Mouse (Mus musculus): ENCODE results near the gene Mfsd13b. TPM values are rescaled to one million over a fixed set of nuclear protein-coding genes. Genes with fewer than 3 reads are reported as not detected.
"Not testable (repeated sequence)": the region's sequence is repeated elsewhere in the genome, so short reads cannot be mapped to it uniquely, and the experiment has no call there.

The Mfsd13b gene
- polyA plus RNA-seq (2015; fragmentation: Nextera tagmentation; extraction: Ambion mirVana) = 0.15 TPM in 1 of 2 replicates, not detected in the other

- Histone ChIP-seq H3K4me1 (replicated peaks) (peaks cover 31% of the 10 kb centered on the region), H3K9me3 (replicated peaks) (no peaks in the 10 kb centered on the region), H3K4me3 (replicated peaks) (peak within 1 kb of the TSS; percentile 85), H3K4me2 (peak within 1 kb of the TSS; percentile 93), H3K36me3 (replicated peaks) (peaks cover 6% of the 10 kb centered on the region; the same call in 1 of the 2 replicates), H3K9ac (peak within 1 kb of the TSS; percentile 97), H3K27me3 (peaks cover 30% of the 10 kb centered on the region), H3K27ac (replicated peaks) (peak within 1 kb of the TSS; percentile 98)
- ATAC-seq (ENCODE audit: insufficient read depth) = peak; percentile 90
- under 1% methylated on average over 46 of the region's 46 CpGs for WGBS (ENCODE audit: insufficient replicate concordance)
Observed at GRCm38 (mm10) chr7:120982200-120982841, at the start of gene Mfsd13b, which contains the start of gene Cdr2. TSS of gene Mfsd13b (plus strand) at chr7:120982509. TSS of gene Cdr2 (minus strand) at chr7:120982312.

- Histone ChIP-seq H3K36me3 (replicated peaks) (peaks cover 95% of the 10 kb centered on the region), H3K4me2 (no peak overlapping the region), H3K4me3 (replicated peaks) (no peak overlapping the region), H3K9me3 (replicated peaks) (no peaks in the 10 kb centered on the region), H3K4me1 (replicated peaks) (peaks cover 18% of the 10 kb centered on the region), H3K27ac (replicated peaks) (peak overlapping the region; percentile 53), H3K9ac (no peak overlapping the region), H3K27me3 (no peaks in the 10 kb centered on the region)
- WGBS (ENCODE audit: insufficient replicate concordance) = 83% methylated on average over 7 of the region's 7 CpGs
- no peak for ATAC-seq (ENCODE audit: insufficient read depth)
Observed at GRCm38 (mm10) chr7:120933110-120933509, 49.2 kb upstream of the Mfsd13b start.

GRCm38 (mm10) chr7:120933680-120934195 lies 48.6 kb upstream of the Mfsd13b start:
- H3K4me1 ChIP-seq (replicated peaks) = peaks cover 18% of the 10 kb centered on the region
- peaks cover 95% of the 10 kb centered on the region for H3K36me3 ChIP-seq (replicated peaks)
- peak overlapping the region; percentile 53 for H3K27ac ChIP-seq (replicated peaks)
- no peaks in the 10 kb centered on the region for H3K9me3 ChIP-seq (replicated peaks)
- no peaks in the 10 kb centered on the region for H3K27me3 ChIP-seq
- ATAC-seq (ENCODE audit: insufficient read depth) = peak; percentile 74
- 58% methylated on average over 5 of the region's 5 CpGs for WGBS (ENCODE audit: insufficient replicate concordance)
- H3K4me3 ChIP-seq (replicated peaks) = no peak overlapping the region
- H3K4me2 ChIP-seq = peak overlapping the region; percentile 29; the same call in 1 of the 2 replicates
- H3K9ac ChIP-seq = peak overlapping the region; percentile 15; the same call in 1 of the 2 replicates

- H3K4me2 ChIP-seq = no peak overlapping the region
- whole genome bisulfite sequencing (ENCODE audit: insufficient replicate concordance) = 40% methylated on average over 5 of the region's 5 CpGs
- ATAC-seq (ENCODE audit: insufficient read depth) = peak; percentile 50; the same call in 1 of the 2 replicates
- H3K27ac ChIP-seq (replicated peaks) = no peak overlapping the region
- H3K4me1 ChIP-seq (replicated peaks) = peaks cover 18% of the 10 kb centered on the region
- H3K36me3 ChIP-seq (replicated peaks) = peaks cover 95% of the 10 kb centered on the region
- no peak overlapping the region for H3K9ac ChIP-seq
- no peaks in the 10 kb centered on the region for H3K27me3 ChIP-seq
- H3K9me3 ChIP-seq (replicated peaks) = no peaks in the 10 kb centered on the region
- H3K4me3 ChIP-seq (replicated peaks) = no peak overlapping the region
Observed at GRCm38 (mm10) chr7:120934716-120935115, 47.6 kb upstream of the Mfsd13b start.

GRCm38 (mm10) chr7:120936522-120936921 lies 45.8 kb upstream of the Mfsd13b start:
- Histone ChIP-seq H3K4me1 (replicated peaks) (peaks cover 18% of the 10 kb centered on the region), H3K27me3 (no peaks in the 10 kb centered on the region), H3K9ac (no peak overlapping the region), H3K4me3 (replicated peaks) (no peak overlapping the region), H3K27ac (replicated peaks) (no peak overlapping the region), H3K9me3 (replicated peaks) (no peaks in the 10 kb centered on the region), H3K36me3 (replicated peaks) (peaks cover 95% of the 10 kb centered on the region), H3K4me2 (no peak overlapping the region)
- WGBS (ENCODE audit: insufficient replicate concordance) = 66% methylated on average over 4 of the region's 4 CpGs
- ATAC-seq (ENCODE audit: insufficient read depth) = no peak

- 83% methylated on average over 9 of the region's 9 CpGs for WGBS (ENCODE audit: insufficient replicate concordance)
- Histone ChIP-seq H3K9ac (no peak overlapping the region), H3K9me3 (replicated peaks) (no peaks in the 10 kb centered on the region), H3K4me1 (replicated peaks) (peaks cover 14% of the 10 kb centered on the region), H3K4me3 (replicated peaks) (no peak overlapping the region), H3K27ac (replicated peaks) (no peak overlapping the region), H3K4me2 (no peak overlapping the region), H3K36me3 (replicated peaks) (peaks cover 97% of the 10 kb centered on the region), H3K27me3 (no peaks in the 10 kb centered on the region)
- no peak for ATAC-seq (ENCODE audit: insufficient read depth)
Observed at GRCm38 (mm10) chr7:120938206-120938605, 44.1 kb upstream of the Mfsd13b start.

- Histone ChIP-seq H3K9me3 (replicated peaks) (no peaks in the 10 kb centered on the region), H3K4me3 (replicated peaks) (no peak overlapping the region), H3K27ac (replicated peaks) (no peak overlapping the region), H3K36me3 (replicated peaks) (peaks cover 94% of the 10 kb centered on the region), H3K4me2 (no peak overlapping the region), H3K9ac (no peak overlapping the region), H3K27me3 (no peaks in the 10 kb centered on the region), H3K4me1 (replicated peaks) (no peaks in the 10 kb centered on the region)
- 0 out of 2 replicates have a peak, but pooled peaks have one; percentile 26 for ATAC-seq (ENCODE audit: insufficient read depth)
- WGBS (ENCODE audit: insufficient replicate concordance) = 87% methylated on average over 12 of the region's 12 CpGs
Observed at GRCm38 (mm10) chr7:120940343-120940742, 42.0 kb upstream of the Mfsd13b start.

- Histone ChIP-seq H3K27ac (replicated peaks) (no peak overlapping the region), H3K27me3 (no peaks in the 10 kb centered on the region), H3K4me3 (replicated peaks) (no peak overlapping the region), H3K4me1 (replicated peaks) (no peaks in the 10 kb centered on the region), H3K4me2 (no peak overlapping the region), H3K9me3 (replicated peaks) (no peaks in the 10 kb centered on the region), H3K36me3 (replicated peaks) (peaks cover 94% of the 10 kb centered on the region), H3K9ac (no peak overlapping the region)
- no peak for ATAC-seq (ENCODE audit: insufficient read depth)
- WGBS (ENCODE audit: insufficient replicate concordance) = 87% methylated on average over 6 of the region's 6 CpGs
Observed at GRCm38 (mm10) chr7:120941214-120941613, 41.1 kb upstream of the Mfsd13b start.

GRCm38 (mm10) chr7:120942506-120942905 lies 39.8 kb upstream of the Mfsd13b start:
- Histone ChIP-seq H3K4me2 (no peak overlapping the region), H3K27me3 (no peaks in the 10 kb centered on the region)

GRCm38 (mm10) chr7:120943936-120944509 lies 38.3 kb upstream of the Mfsd13b start:
- no peak overlapping the region for H3K4me2 ChIP-seq
- ATAC-seq (ENCODE audit: insufficient read depth) = no peak
- no peaks in the 10 kb centered on the region for H3K4me1 ChIP-seq (replicated peaks)
- no peaks in the 10 kb centered on the region for H3K27me3 ChIP-seq
- H3K4me3 ChIP-seq (replicated peaks) = no peak overlapping the region
- peaks cover 87% of the 10 kb centered on the region for H3K36me3 ChIP-seq (replicated peaks)
- H3K9me3 ChIP-seq (replicated peaks) = no peaks in the 10 kb centered on the region
- no peak overlapping the region for H3K9ac ChIP-seq
- H3K27ac ChIP-seq (replicated peaks) = no peak overlapping the region
- WGBS (ENCODE audit: insufficient replicate concordance) = 73% methylated on average over 7 of the region's 8 CpGs

More at GRCm38 (mm10) chr7:120942506-120942905, 39.8 kb upstream of the Mfsd13b start:
- Histone ChIP-seq H3K36me3 (replicated peaks) (peaks cover 87% of the 10 kb centered on the region), H3K27ac (replicated peaks) (no peak overlapping the region), H3K4me1 (replicated peaks) (no peaks in the 10 kb centered on the region), H3K9ac (no peak overlapping the region), H3K4me3 (replicated peaks) (no peak overlapping the region), H3K9me3 (replicated peaks) (no peaks in the 10 kb centered on the region)
- 71% methylated on average over 1 of the region's 1 CpGs for WGBS (ENCODE audit: insufficient replicate concordance)
- no peak for ATAC-seq (ENCODE audit: insufficient read depth)

- WGBS (ENCODE audit: insufficient replicate concordance) = 89% methylated on average over 7 of the region's 7 CpGs
- H3K27ac ChIP-seq (replicated peaks); H3K4me1 ChIP-seq (replicated peaks); H3K9ac ChIP-seq; H3K27me3 ChIP-seq; H3K4me3 ChIP-seq (replicated peaks); ATAC-seq (ENCODE audit: insufficient read depth); H3K4me2 ChIP-seq; H3K9me3 ChIP-seq (replicated peaks): not testable (repeated sequence)
- H3K36me3 ChIP-seq (replicated peaks) = peaks cover 76% of the 10 kb centered on the region
Observed at GRCm38 (mm10) chr7:120953591-120953990, 28.7 kb upstream of the Mfsd13b start.
